Mouse (Mus musculus) thymus, adult 2 months (tissue): ENCODE data around the gene Sept4.

Experiments used
- CTCF ChIP-seq: fragments of 200-500 bp; IDR thresholded peaks from 2 replicates; pipeline ENCODE4 v1.5.1; 2012; ENCODE audit warnings: mild to moderate bottlenecking, control low read depth, low read length, moderate library complexity, borderline replicate concordance; ENCODE audit not compliant: control insufficient read depth, poor library complexity, insufficient read depth; ENCODE audit errors: extremely low read depth
- POLR2A ChIP-seq: fragments of 200-500 bp; IDR thresholded peaks from 2 replicates; pipeline ENCODE4 v1.6.1; 2012; ENCODE audit warnings: mild to moderate bottlenecking, low read length, control low read depth, moderate library complexity; ENCODE audit not compliant: control insufficient read depth, poor library complexity, insufficient read depth; ENCODE audit errors: extremely low read depth

- TF ChIP-seq CTCF, result no peak
- no peak for TF ChIP-seq POLR2A
Observed at GRCm38 (mm10) chr11:87599395-87600089, 30.8 kb downstream of the Sept4 start.
